Mouse (Mus musculus) limb, embryonic 13.5 days (tissue): ENCODE data around the gene Rps25. TPM values are rescaled to one million over a fixed set of nuclear protein-coding genes. Genes with fewer than 3 reads are reported as not detected.
A peak's percentile ranks its signal among the peaks of the same experiment; 100 is the strongest.
"Not testable (repeated sequence)": the region's sequence is repeated elsewhere in the genome, so short reads cannot be mapped to it uniquely, and the experiment has no call there.

Source experiments
- ATAC-seq: fragments of 200-750 bp; cut with Nextera tagmentation; 2 replicates; pipeline ENCODE4 v1.8.0; 2017; ENCODE audit warnings: low read depth, moderate number of reproducible peaks, moderate TSS enrichment; ENCODE audit not compliant: low FRiP score
- H3K27ac ChIP-seq: fragments of 300-500 bp; sonication (generic); 2 replicates; pipeline ENCODE4 v1.5.1; 2015; ENCODE audit warnings: inconsistent platforms, mild to moderate bottlenecking, moderate library complexity
- H3K27me3 ChIP-seq: fragments of 300-500 bp; sonication (generic); 2 replicates; pipeline ENCODE4 v1.6.1; 2015; ENCODE audit warnings: mild to moderate bottlenecking, inconsistent platforms
- H3K36me3 ChIP-seq: fragments of 300-500 bp; sonication (generic); 2 replicates; pipeline ENCODE4 v1.6.1; 2015; ENCODE audit warnings: inconsistent platforms, mild to moderate bottlenecking, moderate library complexity
- H3K4me1 ChIP-seq: fragments of 300-500 bp; sonication (generic); 2 replicates; pipeline ENCODE4 v1.6.1; 2015; ENCODE audit warnings: inconsistent platforms
- H3K4me2 ChIP-seq: fragments of 300-500 bp; sonication (generic); replicated peaks from 2 replicates; pipeline ENCODE4 v1.6.1; 2015; ENCODE audit warnings: inconsistent platforms, mild to moderate bottlenecking, moderate library complexity
- H3K4me3 ChIP-seq: fragments of 300-500 bp; sonication (generic); 2 replicates; pipeline ENCODE4 v1.5.1; 2015; ENCODE audit warnings: moderate library complexity, mild to moderate bottlenecking, inconsistent platforms
- H3K9ac ChIP-seq: fragments of 300-500 bp; sonication (generic); 2 replicates; pipeline ENCODE4 v1.6.1; 2015; ENCODE audit warnings: mild to moderate bottlenecking, inconsistent platforms
- H3K9me3 ChIP-seq: fragments of 300-500 bp; sonication (generic); 2 replicates; pipeline ENCODE4 v1.6.1; 2016; ENCODE audit warnings: inconsistent platforms
- WGBS: fragments of 180-500 bp; shearing (Covaris S2); methylation state at CpG from one replicate; pipeline ENCODE4 v1.1.7; 2015; 5-methylcytosine and 5-hydroxymethylcytosine counted together
- polyA plus RNA-seq: library from polyadenylated mRNA; unstranded; fragments of >200 nt; fragmentation: Nextera tagmentation; extraction: Ambion mirVana; gene quantifications from 2 replicates; pipeline ENCODE4 v1.2.1, GENCODE M21; 2015

The Rps25 gene
- 1,961 and 2,001 TPM in 2 replicates for polyA plus RNA-seq

- peak; percentile 97 for ATAC-seq
- peak within 1 kb of the TSS; percentile 91 for H3K9ac ChIP-seq
- under 1% methylated on average over 51 of the region's 51 CpGs for WGBS
These were observed at the start of gene Rps25, which contains the start of gene Trappc4 for GRCm38 (mm10) chr9:44406906-44407751. Rps25 (plus strand) TSS chr9:44407139. Trappc4 (minus strand) TSS chr9:44407600.

GRCm38 (mm10) chr9:44357207-44357606, 49.7 kb upstream of the Rps25 start:
- ATAC-seq = no peak
- Histone ChIP-seq H3K9me3 (no peaks in the 10 kb centered on the region), H3K4me2 (no peak overlapping the region), H3K27ac (no peak overlapping the region), H3K4me1 (peaks cover 8% of the 10 kb centered on the region), H3K27me3 (no peaks in the 10 kb centered on the region), H3K9ac (no peak overlapping the region), H3K4me3 (no peak overlapping the region), H3K36me3 (peaks cover 75% of the 10 kb centered on the region)
- 78% methylated on average over 4 of the region's 4 CpGs for WGBS

More at GRCm38 (mm10) chr9:44406906-44407751, at the start of gene Rps25, which contains the start of gene Trappc4:
- Histone ChIP-seq H3K27ac (peak within 1 kb of the TSS; percentile 96), H3K4me1 (peaks cover 18% of the 10 kb centered on the region), H3K4me3 (peak within 1 kb of the TSS; percentile 85), H3K9me3 (no peaks in the 10 kb centered on the region), H3K36me3 (peaks cover 66% of the 10 kb centered on the region), H3K4me2 (peak within 1 kb of the TSS; percentile 81), H3K27me3 (no peaks in the 10 kb centered on the region)

- 0 out of 2 replicates have a peak within 1 kb of the TSS, but pooled peaks have one; percentile 28 for H3K27ac ChIP-seq
- H3K9me3 ChIP-seq = no peaks in the 10 kb centered on the region
- H3K4me3 ChIP-seq = peak within 1 kb of the TSS; percentile 95
- peak; percentile 94 for ATAC-seq
- under 1% methylated on average over 44 of the region's 44 CpGs for WGBS
- H3K27me3 ChIP-seq = no peaks in the 10 kb centered on the region
- H3K4me2 ChIP-seq = peak within 1 kb of the TSS; percentile 88
- peaks cover 8% of the 10 kb centered on the region for H3K4me1 ChIP-seq
- peaks cover 34% of the 10 kb centered on the region for H3K36me3 ChIP-seq
- peak within 1 kb of the TSS; percentile 87 for H3K9ac ChIP-seq
These were observed 45.6 kb upstream of the Rps25 start, which contains the start of gene Vps11 for GRCm38 (mm10) chr9:44361190-44361917. Vps11 (minus strand) TSS chr9:44361670.

- Histone ChIP-seq H3K36me3 (peaks cover 28% of the 10 kb centered on the region), H3K4me3 (peak overlapping the region; percentile 95), H3K4me2 (peak overlapping the region; percentile 88), H3K27ac (0 out of 2 replicates have a peak overlapping the region, but pooled peaks have one; percentile 28)
- not testable (repeated sequence) for H3K9me3 ChIP-seq, H3K4me1 ChIP-seq, H3K9ac ChIP-seq, H3K27me3 ChIP-seq
- peak; percentile 52; the same call in 1 of the 2 replicates for ATAC-seq
- WGBS = 38% methylated on average over 4 of the region's 4 CpGs
These were observed 45.0 kb upstream of the Rps25 start for GRCm38 (mm10) chr9:44361931-44362330.

GRCm38 (mm10) chr9:44364480-44364879, 42.5 kb upstream of the Rps25 start:
- no peak overlapping the region for H3K4me3 ChIP-seq
- ATAC-seq = no peak
- no peak overlapping the region for H3K4me2 ChIP-seq
- H3K36me3 ChIP-seq = peaks cover 5% of the 10 kb centered on the region
- no peaks in the 10 kb centered on the region for H3K27me3 ChIP-seq
- H3K9ac ChIP-seq = no peak overlapping the region
- 61% methylated on average over 3 of the region's 3 CpGs for WGBS
- H3K27ac ChIP-seq = no peak overlapping the region
- peaks cover 8% of the 10 kb centered on the region for H3K4me1 ChIP-seq
- H3K9me3 ChIP-seq = no peaks in the 10 kb centered on the region

- Histone ChIP-seq H3K9me3 (no peaks in the 10 kb centered on the region), H3K27me3 (no peaks in the 10 kb centered on the region), H3K27ac (no peak overlapping the region), H3K4me1 (peaks cover 2% of the 10 kb centered on the region; the same call in 1 of the 2 replicates), H3K36me3 (no peaks in the 10 kb centered on the region), H3K4me2 (no peak overlapping the region), H3K4me3 (no peak overlapping the region), H3K9ac (no peak overlapping the region)
- no peak for ATAC-seq
These were observed 33.6 kb upstream of the Rps25 start for GRCm38 (mm10) chr9:44373386-44373785.

GRCm38 (mm10) chr9:44376141-44376540, 30.8 kb upstream of the Rps25 start:
- WGBS = 90% methylated on average over 6 of the region's 6 CpGs
- H3K36me3 ChIP-seq = peaks cover 6% of the 10 kb centered on the region
- ATAC-seq = no peak
- no peak overlapping the region for H3K27ac ChIP-seq
- no peak overlapping the region for H3K4me2 ChIP-seq
- no peak overlapping the region for H3K4me3 ChIP-seq
- H3K9me3 ChIP-seq = no peaks in the 10 kb centered on the region
- H3K9ac ChIP-seq = no peak overlapping the region
- no peaks in the 10 kb centered on the region for H3K27me3 ChIP-seq
- H3K4me1 ChIP-seq = peaks cover 18% of the 10 kb centered on the region

GRCm38 (mm10) chr9:44377335-44377734, 29.6 kb upstream of the Rps25 start:
- not testable (repeated sequence) for H3K4me3 ChIP-seq, H3K27me3 ChIP-seq, H3K27ac ChIP-seq, H3K4me2 ChIP-seq, H3K9ac ChIP-seq, H3K9me3 ChIP-seq, ATAC-seq
- 89% methylated on average over 2 of the region's 2 CpGs for WGBS
- Histone ChIP-seq H3K4me1 (peaks cover 18% of the 10 kb centered on the region), H3K36me3 (peaks cover 18% of the 10 kb centered on the region)

- WGBS = 90% methylated on average over 5 of the region's 5 CpGs
- Histone ChIP-seq H3K4me1 (peaks cover 18% of the 10 kb centered on the region), H3K27ac (0 out of 2 replicates have a peak overlapping the region, but pooled peaks have one; percentile 58), H3K4me3 (peak overlapping the region; percentile 93), H3K36me3 (peaks cover 27% of the 10 kb centered on the region), H3K9ac (peak overlapping the region; percentile 76), H3K9me3 (no peaks in the 10 kb centered on the region), H3K27me3 (no peaks in the 10 kb centered on the region), H3K4me2 (peak overlapping the region; percentile 98)
- ATAC-seq = no peak
These were observed 28.7 kb upstream of the Rps25 start for GRCm38 (mm10) chr9:44378153-44378730.

- H3K27me3 ChIP-seq = no peaks in the 10 kb centered on the region
- H3K4me3 ChIP-seq = peak within 1 kb of the TSS; percentile 93
- H3K4me1 ChIP-seq = peaks cover 18% of the 10 kb centered on the region
- H3K4me2 ChIP-seq = peak within 1 kb of the TSS; percentile 98
- H3K9ac ChIP-seq = peak within 1 kb of the TSS; percentile 96
- WGBS = under 1% methylated on average over 82 of the region's 83 CpGs
- no peaks in the 10 kb centered on the region for H3K9me3 ChIP-seq
- peaks cover 37% of the 10 kb centered on the region for H3K36me3 ChIP-seq
- peak within 1 kb of the TSS; percentile 84 for H3K27ac ChIP-seq
- ATAC-seq = peak; percentile 98
These were observed 27.7 kb upstream of the Rps25 start, which contains the start of gene Hyou1 for GRCm38 (mm10) chr9:44379054-44379834. Hyou1 (plus strand) TSS chr9:44379490.

GRCm38 (mm10) chr9:44379862-44380261, 27.1 kb upstream of the Rps25 start:
- Histone ChIP-seq H3K4me2 (peak overlapping the region; percentile 98), H3K4me1 (peaks cover 18% of the 10 kb centered on the region), H3K27ac (peak overlapping the region; percentile 84; the same call in 1 of the 2 replicates), H3K27me3 (no peaks in the 10 kb centered on the region), H3K4me3 (peak overlapping the region; percentile 93), H3K9me3 (no peaks in the 10 kb centered on the region), H3K36me3 (peaks cover 44% of the 10 kb centered on the region), H3K9ac (peak overlapping the region; percentile 96)
- 7% methylated on average over 15 of the region's 15 CpGs for WGBS
- peak; percentile 37; the same call in 1 of the 2 replicates for ATAC-seq
